Comparison of ENCODE assay signal across 8 mouse cellular contexts in genomic region chr15:36979159-36979487, GRCm38 (mm10). TPM values are rescaled to one million over a fixed set of nuclear protein-coding genes. Genes with fewer than 3 reads are reported as not detected.
A peak's percentile ranks its signal among the peaks of the same experiment; 100 is the strongest.
DNase-seq lines count a peak whose midpoint lies in the region; ATAC-seq and TF ChIP-seq lines count a peak whose summit lies in the region.

No protein-coding gene starts in this region.

- no peak for DNase-seq in heart, postnatal 36 days
- no peak for DNase-seq in hindbrain, embryonic 10.5 days (ENCODE audit: low spot score)
- DNase-seq in urinary bladder, postnatal 4 days (ENCODE audit: low spot score in 2 of 2), result no peak
- no peak for DNase-seq in layer of hippocampus, adult 8-10 months (ENCODE audit: low spot score in 2 of 2)
- DNase-seq in thymus, postnatal 4 days, result no peak

- H3K9me3 ChIP-seq in heart, embryonic 12.5 days (replicated peaks), result no peaks in the 10 kb centered on the region
- H3K9me3 ChIP-seq in ES-Bruce4 (replicated peaks; ENCODE audit: control insufficient read depth, insufficient read depth, low read length, poor library complexity, severe bottlenecking), result no peaks in the 10 kb centered on the region
- H3K9me3 ChIP-seq in hindbrain, embryonic 10.5 days, result no peaks in the 10 kb centered on the region
- H3K9me3 ChIP-seq in liver, embryonic 16.5 days (replicated peaks; ENCODE audit: control insufficient read depth, low read length), result no peaks in the 10 kb centered on the region

- H3K4me3 ChIP-seq in heart, embryonic 12.5 days, result peak overlapping the region; percentile 43
- peak overlapping the region; percentile 50 for H3K4me3 ChIP-seq in ES-Bruce4 (ENCODE audit: low read depth, low read length)
- peak overlapping the region; percentile 51 for H3K4me3 ChIP-seq in hindbrain, embryonic 10.5 days
- no peak overlapping the region; the same call in 1 of the 2 replicates for H3K4me3 ChIP-seq in liver, embryonic 16.5 days (ENCODE audit: low read depth, low read length)

- 28% methylated on average over 5 of the region's 5 CpGs for WGBS in heart, embryonic 12.5 days
- WGBS in hindbrain, embryonic 10.5 days, result 44% methylated on average over 5 of the region's 5 CpGs
- 43% methylated on average over 5 of the region's 5 CpGs for WGBS in liver, embryonic 16.5 days (ENCODE audit: insufficient replicate concordance)

- peaks cover 41% of the 10 kb centered on the region for H3K4me1 ChIP-seq in heart, embryonic 12.5 days (replicated peaks)
- H3K4me1 ChIP-seq in ES-Bruce4 (ENCODE audit: control insufficient read depth, insufficient read depth, low read length), result peaks cover 2% of the 10 kb centered on the region
- H3K4me1 ChIP-seq in hindbrain, embryonic 10.5 days (replicated peaks), result peaks cover 38% of the 10 kb centered on the region
- peaks cover 13% of the 10 kb centered on the region for H3K4me1 ChIP-seq in liver, embryonic 16.5 days (ENCODE audit: control insufficient read depth, low read depth, low read length)

- no peak for TF ChIP-seq CTCF in ES-Bruce4 (IDR thresholded peaks at IDR 0.05; ENCODE audit: low read depth, low read length)

- no peak for ATAC-seq in heart, embryonic 12.5 days (ENCODE audit: insufficient number of reproducible peaks, low FRiP score)
- ATAC-seq in liver, embryonic 16.5 days (ENCODE audit: low read depth), result no peak

- H3K9ac ChIP-seq in heart, embryonic 12.5 days, result peak overlapping the region; percentile 57
- no peak overlapping the region; the same call in 1 of the 2 replicates for H3K9ac ChIP-seq in ES-Bruce4 (ENCODE audit: low read depth, poor library complexity, severe bottlenecking)
- no peak overlapping the region for H3K9ac ChIP-seq in liver, embryonic 16.5 days (ENCODE audit: low read depth, low read length)

- peak overlapping the region; percentile 6; the same call in 1 of the 2 replicates for H3K27ac ChIP-seq in heart, embryonic 12.5 days (ENCODE audit: poor library complexity, severe bottlenecking)
- no peak overlapping the region for H3K27ac ChIP-seq in ES-Bruce4 (ENCODE audit: insufficient read depth, low read length)
- 0 out of 2 replicates have a peak overlapping the region, but pooled peaks have one; percentile 14 for H3K27ac ChIP-seq in hindbrain, embryonic 10.5 days
- H3K27ac ChIP-seq in liver, embryonic 16.5 days (ENCODE audit: low read length), result no peak overlapping the region

- H3K4me2 ChIP-seq in heart, embryonic 12.5 days, result peak overlapping the region; percentile 61
- H3K4me2 ChIP-seq in liver, embryonic 16.5 days (ENCODE audit: low read depth, low read length), result peak overlapping the region; percentile 61; the same call in 1 of the 2 replicates

- intact Hi-C loops in heart, postnatal 36 days (cut with DNase I), result no loop called here

- no peaks in the 10 kb centered on the region for H3K27me3 ChIP-seq in heart, embryonic 12.5 days (replicated peaks)
- no peaks in the 10 kb centered on the region for H3K27me3 ChIP-seq in ES-Bruce4 (ENCODE audit: control insufficient read depth, insufficient read depth, low read length, poor library complexity, severe bottlenecking)
- H3K27me3 ChIP-seq in hindbrain, embryonic 10.5 days (ENCODE audit: insufficient read depth, poor library complexity, severe bottlenecking), result no peaks in the 10 kb centered on the region
- no peaks in the 10 kb centered on the region for H3K27me3 ChIP-seq in liver, embryonic 16.5 days (ENCODE audit: control insufficient read depth, insufficient read depth, low read depth, low read length)

- TF ChIP-seq POLR2A in ES-Bruce4 (IDR thresholded peaks at IDR 0.05; ENCODE audit: insufficient read depth, low read length), result no peak

- no peak for TF ChIP-seq EP300 in ES-Bruce4 (IDR thresholded peaks at IDR 0.05; ENCODE audit: insufficient read depth, low read depth, low read length)

- no peaks in the 10 kb centered on the region for H3K36me3 ChIP-seq in heart, embryonic 12.5 days
- no peaks in the 10 kb centered on the region for H3K36me3 ChIP-seq in ES-Bruce4 (ENCODE audit: control insufficient read depth, insufficient read depth, low read length, poor library complexity, severe bottlenecking)
- H3K36me3 ChIP-seq in hindbrain, embryonic 10.5 days, result no peaks in the 10 kb centered on the region
- H3K36me3 ChIP-seq in liver, embryonic 16.5 days (ENCODE audit: control insufficient read depth, insufficient read depth), result no peaks in the 10 kb centered on the region

RNA-seq across cellular contexts. Expression of gene Zfp706, which starts 28.4 kb away (rescaled TPM):
- 459 and 491 TPM in 2 replicates for polyA plus RNA-seq in heart, embryonic 12.5 days (2016; fragmentation: Nextera tagmentation; extraction: Ambion mirVana)
- total RNA-seq in heart, postnatal 36 days (2021), result 100 to 1,000 TPM; 217 to 238 TPM
- 212 and 245 TPM in 2 replicates for polyA plus RNA-seq in ES-Bruce4 (2011; ENCODE audit: insufficient read depth, insufficient read length, low read depth, missing spikeins)
- 459 and 460 TPM in 2 replicates for polyA plus RNA-seq in hindbrain, embryonic 10.5 days (2016; fragmentation: Nextera tagmentation; extraction: Ambion mirVana)
- polyA plus RNA-seq in liver, embryonic 16.5 days (2015; fragmentation: Nextera tagmentation; extraction: Ambion mirVana), result 151 and 178 TPM in 2 replicates
- 100 to 1,000 TPM; 229 to 299 (median 248) TPM for total RNA-seq in layer of hippocampus, adult 8-10 months (2022)

Comparison
In these comparisons a context has a peak if more than half of its experiments do, and no peak if none do; other contexts are left out.
1. H3K27ac ChIP-seq: peak in heart, embryonic 12.5 days (single experiment) and hindbrain, embryonic 10.5 days (single experiment); none in ES-Bruce4 (single experiment) and liver, embryonic 16.5 days (single experiment).